In genomic region chr2:121832484-121832894, GRCm38 (mm10) we compare ENCODE assay signal across 8 mouse cellular contexts. TPM values are rescaled to one million over a fixed set of nuclear protein-coding genes. Genes with fewer than 3 reads are reported as not detected.
A peak's percentile ranks its signal among the peaks of the same experiment; 100 is the strongest.
DNase-seq lines count a peak whose midpoint lies in the region; TF ChIP-seq lines count a peak whose summit lies in the region.

No protein-coding gene starts in this region.

- H3K4me1 ChIP-seq in midbrain, embryonic 10.5 days = peaks cover 4% of the 10 kb centered on the region; the same call in 1 of the 2 replicates
- H3K4me1 ChIP-seq in spleen, adult 2 months (ENCODE audit: control insufficient read depth, insufficient read depth, insufficient read length) = no peaks in the 10 kb centered on the region

- peak; percentile 39; the same call in 1 of the 2 replicates for TF ChIP-seq CTCF in spleen, adult 2 months (IDR thresholded peaks at IDR 0.05; ENCODE audit: extremely low read depth, insufficient read depth, insufficient read length, insufficient replicate concordance)

- peak; percentile 15 for DNase-seq in gastrocnemius, adult 18-20 months (ENCODE audit: low spot score)
- no peak for DNase-seq in gastrocnemius, postnatal 36 days
- DNase-seq in brain, adult 2 months (ENCODE audit: low read depth, low spot score) = peak; percentile 90
- DNase-seq in fibroblast of lung, adult 2 months (ENCODE audit: low read depth) = peak; percentile 44
- DNase-seq in heart, postnatal 25 days (ENCODE audit: low spot score) = peak; percentile 5
- peak; percentile 17 to 23 for DNase-seq in layer of hippocampus, postnatal 25 days (ENCODE audit: extremely low spot score in 1 of 2, low spot score in 1 of 2)
- DNase-seq in midbrain, embryonic 10.5 days (ENCODE audit: low spot score) = peak; percentile 59
- DNase-seq in spleen, adult 2 months (ENCODE audit: low read depth in 1 of 2, low spot score in 2 of 2) = peak; percentile 4 to 14

- no peak for TF ChIP-seq POLR2A in spleen, adult 2 months (IDR thresholded peaks at IDR 0.05; ENCODE audit: low read depth, low read length)

- H3K27me3 ChIP-seq in midbrain, embryonic 10.5 days (ENCODE audit: low read depth, poor library complexity, severe bottlenecking) = peaks cover 15% of the 10 kb centered on the region; the same call in 1 of the 2 replicates
- H3K27me3 ChIP-seq in spleen, adult 2 months (ENCODE audit: control insufficient read depth, insufficient read depth, low read length) = no peaks in the 10 kb centered on the region

- 11% methylated on average over 5 of the region's 5 CpGs for WGBS in midbrain, embryonic 10.5 days
- 10% methylated on average over 5 of the region's 5 CpGs for WGBS in spleen, adult 2 months

- H3K27ac ChIP-seq in midbrain, embryonic 10.5 days (replicated peaks) = no peak overlapping the region
- H3K27ac ChIP-seq in spleen, adult 2 months (ENCODE audit: insufficient read depth, low read length) = no peak overlapping the region

- intact Hi-C loops in gastrocnemius, postnatal 36 days (cut with DNase I) = loop anchor here (2.0 kb wide), 1 partner anchor 262 kb away; no protein-coding TSS in a partner anchor
- intact Hi-C loops in heart, postnatal 25 days (cut with DNase I) = loop anchor here (1.0 to 5.0 kb wide), 2 partner anchors 135 to 261 kb away; no protein-coding TSS in a partner anchor

- no peaks in the 10 kb centered on the region for H3K9me3 ChIP-seq in midbrain, embryonic 10.5 days (replicated peaks)

- no peaks in the 10 kb centered on the region for H3K36me3 ChIP-seq in midbrain, embryonic 10.5 days
- no peaks in the 10 kb centered on the region for H3K36me3 ChIP-seq in spleen, adult 2 months (ENCODE audit: control insufficient read depth, insufficient read depth, low read length)

- no peak overlapping the region for H3K4me3 ChIP-seq in midbrain, embryonic 10.5 days
- no peak overlapping the region for H3K4me3 ChIP-seq in spleen, adult 2 months (ENCODE audit: extremely low read depth, insufficient read depth, insufficient read length)

RNA-seq across cellular contexts. Expression of gene Frmd5, which starts 25.6 kb away (rescaled TPM):
- under 1 TPM in 1 of 2 experiments, not detected in 1; 0.09 TPM for total RNA-seq in gastrocnemius, adult 18-20 months (2021)
- not detected for total RNA-seq in gastrocnemius, postnatal 36 days (2021)
- total RNA-seq in heart, postnatal 25 days (2021) = 100 to 1,000 TPM; 162 to 175 TPM
- total RNA-seq in layer of hippocampus, postnatal 25 days (2021) = 10 to 100 TPM; 30.1 to 37.0 TPM
- 10.9 and 13.8 TPM in 2 replicates for polyA plus RNA-seq in midbrain, embryonic 10.5 days (2016; fragmentation: Nextera tagmentation; extraction: Ambion mirVana)
- 1.5 and 2.6 TPM in 2 replicates for polyA plus RNA-seq in spleen, adult 2 months (2012; rRNA removed)

RNA-seq across cellular contexts. Expression of gene Casc4, which starts 34.3 kb away (rescaled TPM):
- total RNA-seq in gastrocnemius, adult 18-20 months (2021) = 1 to 10 TPM; 6.6 to 6.8 TPM
- total RNA-seq in gastrocnemius, postnatal 36 days (2021) = 10 to 100 TPM; 10.1 to 11.5 TPM
- total RNA-seq in heart, postnatal 25 days (2021) = 1 to 10 TPM; 8.3 to 9.7 TPM
- 100 to 1,000 TPM; 106 to 120 TPM for total RNA-seq in layer of hippocampus, postnatal 25 days (2021)
- 13.2 and 14.6 TPM in 2 replicates for polyA plus RNA-seq in midbrain, embryonic 10.5 days (2016; fragmentation: Nextera tagmentation; extraction: Ambion mirVana)
- polyA plus RNA-seq in spleen, adult 2 months (2012; rRNA removed) = 1.6 and 3.8 TPM in 2 replicates

Comparison
In these comparisons a context has a peak if more than half of its experiments do, and no peak if none do; other contexts are left out.
1. DNase-seq: peak in gastrocnemius, adult 18-20 months (single experiment), brain, adult 2 months (single experiment), fibroblast of lung, adult 2 months (single experiment), heart, postnatal 25 days (single experiment), layer of hippocampus, postnatal 25 days (2 of 2), midbrain, embryonic 10.5 days (single experiment) and spleen, adult 2 months (2 of 2); none in gastrocnemius, postnatal 36 days (0 of 2).
2. RNA of gene Frmd5, which starts 25.6 kb away (total RNA-seq): 162 to 175 TPM in heart, postnatal 25 days and 30.1 to 37.0 TPM in layer of hippocampus, postnatal 25 days; 0.09 TPM in gastrocnemius, adult 18-20 months and not detected in gastrocnemius, postnatal 36 days; every median in the first group is over 10 times any median in the second.
3. RNA of gene Casc4, which starts 34.3 kb away (total RNA-seq): 106 to 120 TPM in layer of hippocampus, postnatal 25 days; 10.1 to 11.5 TPM in gastrocnemius, postnatal 36 days, 8.3 to 9.7 TPM in heart, postnatal 25 days and 6.6 to 6.8 TPM in gastrocnemius, adult 18-20 months; every median in the first group is over 4 times any median in the second.